Mouse (Mus musculus): ENCODE measurements at regions not wholly inside any gene's neighbourhood (a gene's known extent, or its start where the extent isn't known, plus 50 kb on each side); places are given as distances from the start of the nearest gene placed in this dataset.

GRCm38 (mm10) chr12:97469183-97469582, 790.1 kb downstream of the Galc start:
- H3K4me1 ChIP-seq (ENCODE audit: control insufficient read depth, insufficient read depth, low read length), result no peaks in the 10 kb centered on the region
- H3K27ac ChIP-seq (ENCODE audit: insufficient read depth, low read length), result no peak overlapping the region
- TF ChIP-seq CTCF (IDR thresholded peaks at IDR 0.05; ENCODE audit: borderline replicate concordance, insufficient read depth, low read length), result no peak
- H3K4me3 ChIP-seq (ENCODE audit: insufficient read depth, low read length), result no peak overlapping the region

- TF ChIP-seq POLR2A (IDR thresholded peaks at IDR 0.05; ENCODE audit: low read depth, low read length) (no peak), CTCF (IDR thresholded peaks at IDR 0.05; ENCODE audit: borderline replicate concordance, insufficient read depth, low read length) (no peak)
- Histone ChIP-seq H3K27ac (ENCODE audit: insufficient read depth, low read length) (no peak overlapping the region), H3K4me3 (ENCODE audit: insufficient read depth, low read length) (no peak overlapping the region), H3K4me1 (ENCODE audit: control insufficient read depth, insufficient read depth, low read length) (no peaks in the 10 kb centered on the region)
Observed at GRCm38 (mm10) chr12:97436141-97436540, 823.1 kb downstream of the Galc start.

GRCm38 (mm10) chr12:97434021-97434420, 825.2 kb downstream of the Galc start:
- TF ChIP-seq CTCF (IDR thresholded peaks at IDR 0.05; ENCODE audit: borderline replicate concordance, insufficient read depth, low read length) (no peak), POLR2A (IDR thresholded peaks at IDR 0.05; ENCODE audit: low read depth, low read length) (no peak)
- Histone ChIP-seq H3K4me1 (ENCODE audit: control insufficient read depth, insufficient read depth, low read length) (no peaks in the 10 kb centered on the region), H3K27ac (ENCODE audit: insufficient read depth, low read length) (no peak overlapping the region), H3K4me3 (ENCODE audit: insufficient read depth, low read length) (no peak overlapping the region)

- Histone ChIP-seq H3K27ac (ENCODE audit: insufficient read depth, low read length) (no peak overlapping the region), H3K4me3 (ENCODE audit: insufficient read depth, low read length) (no peak overlapping the region), H3K4me1 (ENCODE audit: control insufficient read depth, insufficient read depth, low read length) (no peaks in the 10 kb centered on the region)
- TF ChIP-seq POLR2A (IDR thresholded peaks at IDR 0.05; ENCODE audit: low read depth, low read length) (no peak), CTCF (IDR thresholded peaks at IDR 0.05; ENCODE audit: borderline replicate concordance, insufficient read depth, low read length) (no peak)
Observed at GRCm38 (mm10) chr12:97432704-97433103, 826.6 kb downstream of the Galc start.

- TF ChIP-seq CTCF (IDR thresholded peaks at IDR 0.05; ENCODE audit: borderline replicate concordance, insufficient read depth, low read length) (no peak), POLR2A (IDR thresholded peaks at IDR 0.05; ENCODE audit: low read depth, low read length) (no peak)
- H3K4me3 ChIP-seq (ENCODE audit: insufficient read depth, low read length), result no peak overlapping the region
- H3K27ac ChIP-seq (ENCODE audit: insufficient read depth, low read length), result no peak overlapping the region
- H3K4me1 ChIP-seq (ENCODE audit: control insufficient read depth, insufficient read depth, low read length), result no peaks in the 10 kb centered on the region
Observed at GRCm38 (mm10) chr12:97428252-97428651, 831.0 kb downstream of the Galc start.

GRCm38 (mm10) chr12:97424726-97425125, 834.5 kb downstream of the Galc start:
- H3K4me3 ChIP-seq (ENCODE audit: insufficient read depth, low read length), result no peak overlapping the region
- H3K4me1 ChIP-seq (ENCODE audit: control insufficient read depth, insufficient read depth, low read length), result no peaks in the 10 kb centered on the region
- H3K27ac ChIP-seq (ENCODE audit: insufficient read depth, low read length), result no peak overlapping the region
- TF ChIP-seq POLR2A (IDR thresholded peaks at IDR 0.05; ENCODE audit: low read depth, low read length) (no peak), CTCF (IDR thresholded peaks at IDR 0.05; ENCODE audit: borderline replicate concordance, insufficient read depth, low read length) (no peak)

GRCm38 (mm10) chr12:97403440-97403839, 855.8 kb downstream of the Galc start:
- Histone ChIP-seq H3K4me3 (ENCODE audit: insufficient read depth, low read length) (no peak overlapping the region), H3K4me1 (ENCODE audit: control insufficient read depth, insufficient read depth, low read length) (no peaks in the 10 kb centered on the region), H3K27ac (ENCODE audit: insufficient read depth, low read length) (no peak overlapping the region)
- TF ChIP-seq CTCF (IDR thresholded peaks at IDR 0.05; ENCODE audit: borderline replicate concordance, insufficient read depth, low read length) (no peak), POLR2A (IDR thresholded peaks at IDR 0.05; ENCODE audit: low read depth, low read length) (no peak)

- Histone ChIP-seq H3K27ac (ENCODE audit: insufficient read depth, low read length) (no peak overlapping the region), H3K4me1 (ENCODE audit: control insufficient read depth, insufficient read depth, low read length) (no peaks in the 10 kb centered on the region), H3K4me3 (ENCODE audit: insufficient read depth, low read length) (no peak overlapping the region)
- no peak for TF ChIP-seq CTCF (IDR thresholded peaks at IDR 0.05; ENCODE audit: borderline replicate concordance, insufficient read depth, low read length)
- TF ChIP-seq POLR2A (IDR thresholded peaks at IDR 0.05; ENCODE audit: low read depth, low read length), result no peak
Observed at GRCm38 (mm10) chr12:97402412-97403396, 856.6 kb downstream of the Galc start.

GRCm38 (mm10) chr12:97398582-97398945, 860.7 kb downstream of the Galc start:
- H3K4me3 ChIP-seq (ENCODE audit: insufficient read depth, low read length), result no peak overlapping the region
- H3K4me1 ChIP-seq (ENCODE audit: control insufficient read depth, insufficient read depth, low read length), result no peaks in the 10 kb centered on the region
- no peak overlapping the region for H3K27ac ChIP-seq (ENCODE audit: insufficient read depth, low read length)
- TF ChIP-seq CTCF (IDR thresholded peaks at IDR 0.05; ENCODE audit: borderline replicate concordance, insufficient read depth, low read length), result no peak
- no peak for TF ChIP-seq POLR2A (IDR thresholded peaks at IDR 0.05; ENCODE audit: low read depth, low read length)

GRCm38 (mm10) chr12:97397850-97398581, 861.2 kb downstream of the Galc start:
- Histone ChIP-seq H3K4me1 (ENCODE audit: control insufficient read depth, insufficient read depth, low read length) (no peaks in the 10 kb centered on the region), H3K27ac (ENCODE audit: insufficient read depth, low read length) (no peak overlapping the region), H3K4me3 (ENCODE audit: insufficient read depth, low read length) (no peak overlapping the region)
- TF ChIP-seq CTCF (IDR thresholded peaks at IDR 0.05; ENCODE audit: borderline replicate concordance, insufficient read depth, low read length) (no peak), POLR2A (IDR thresholded peaks at IDR 0.05; ENCODE audit: low read depth, low read length) (no peak)

Measured in embryonic fibroblast, embryonic 13.5 days (primary cell).